Mouse (Mus musculus): ENCODE measurements around the gene Pcyox1. TPM values are rescaled to one million over a fixed set of nuclear protein-coding genes. Genes with fewer than 3 reads are reported as not detected.
A peak's percentile ranks its signal among the peaks of the same experiment; 100 is the strongest.

The Pcyox1 gene
- polyA plus RNA-seq, 1 experiment from 2014 or later, result 94.8 TPM

- no peak for TF ChIP-seq EP300 (optimal IDR thresholded peaks at IDR 0.05)
- TF ChIP-seq CTCF (IDR thresholded peaks at IDR 0.05; ENCODE audit: low read depth), result peak; percentile 69
- Histone ChIP-seq H3K4me1 (replicated peaks; ENCODE audit: control insufficient read depth, insufficient read depth) (no peaks in the 10 kb centered on the region), H3K36me3 (ENCODE audit: control insufficient read depth, insufficient read depth, low read length) (peaks cover 5% of the 10 kb centered on the region), H3K9ac (ENCODE audit: low read length) (peak within 1 kb of the TSS; percentile 88), H3K4me3 (ENCODE audit: low read depth, low read length) (peak within 1 kb of the TSS; percentile 72), H3K27ac (replicated peaks) (peak within 1 kb of the TSS; percentile 97), H3K4me2 (replicated peaks; ENCODE audit: low read depth) (peak within 1 kb of the TSS; percentile 85), H3K27me3 (ENCODE audit: control insufficient read depth, insufficient read depth, low read length) (no peaks in the 10 kb centered on the region), H3K9me3 (ENCODE audit: control insufficient read depth, low read length) (no peaks in the 10 kb centered on the region)
- DNase-seq (ENCODE audit: low spot score), result peak; percentile 96
- whole genome bisulfite sequencing, result under 1% methylated on average over 59 of the region's 59 CpGs
- ATAC-seq (ENCODE audit: low FRiP score, low TSS enrichment), result peak; percentile 93
Observed at GRCm38 (mm10) chr6:86438272-86439118, 41.5 kb upstream of the Pcyox1 start, which contains the start of gene C87436. TSS of gene C87436 (plus strand) at chr6:86438374.

- Histone ChIP-seq H3K27me3 (ENCODE audit: control insufficient read depth, insufficient read depth, low read length) (no peaks in the 10 kb centered on the region), H3K4me3 (ENCODE audit: low read depth, low read length) (peak overlapping the region; percentile 72), H3K4me2 (replicated peaks; ENCODE audit: low read depth) (peak overlapping the region; percentile 85), H3K27ac (replicated peaks) (peak overlapping the region; percentile 97), H3K9ac (ENCODE audit: low read length) (peak overlapping the region; percentile 88), H3K36me3 (ENCODE audit: control insufficient read depth, insufficient read depth, low read length) (peaks cover 4% of the 10 kb centered on the region; the same call in 1 of the 2 replicates), H3K4me1 (replicated peaks; ENCODE audit: control insufficient read depth, insufficient read depth) (no peaks in the 10 kb centered on the region), H3K9me3 (ENCODE audit: control insufficient read depth, low read length) (no peaks in the 10 kb centered on the region)
- peak; percentile 71 for DNase-seq (ENCODE audit: low spot score)
- peak; percentile 79 for ATAC-seq (ENCODE audit: low FRiP score, low TSS enrichment)
- 2% methylated on average over 14 of the region's 14 CpGs for WGBS
- TF ChIP-seq EP300 (optimal IDR thresholded peaks at IDR 0.05) (no peak), CTCF (IDR thresholded peaks at IDR 0.05; ENCODE audit: low read depth) (peak; percentile 77)
Observed at GRCm38 (mm10) chr6:86437711-86438110, 40.8 kb upstream of the Pcyox1 start.

DNA sequence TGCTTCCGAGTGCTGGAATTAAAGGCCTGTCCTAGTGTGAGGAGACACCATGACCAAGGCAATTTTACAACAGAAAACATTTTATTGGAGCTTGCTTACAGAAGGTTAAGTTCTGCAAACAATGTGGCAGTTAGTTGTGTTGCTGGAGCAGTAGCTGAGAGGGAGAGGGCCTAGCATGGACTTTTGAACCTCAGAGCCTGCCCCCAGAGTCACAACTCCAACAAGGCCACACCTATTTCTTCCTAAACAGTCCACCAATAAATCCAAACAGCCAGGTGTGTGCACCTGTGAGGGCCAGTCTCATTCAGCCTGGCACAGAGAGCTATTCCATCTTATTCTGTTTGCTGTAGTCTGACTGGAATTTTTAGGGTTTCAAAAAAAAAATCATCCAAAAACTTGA lies 36.7 kb upstream of the Pcyox1 start:
- H3K9me3 ChIP-seq (ENCODE audit: control insufficient read depth, low read length), result no peaks in the 10 kb centered on the region
- no peaks in the 10 kb centered on the region for H3K4me1 ChIP-seq (replicated peaks; ENCODE audit: control insufficient read depth, insufficient read depth)
- no peak overlapping the region for H3K9ac ChIP-seq (ENCODE audit: low read length)
- no peak for TF ChIP-seq CTCF (IDR thresholded peaks at IDR 0.05; ENCODE audit: low read depth)
- no peak for TF ChIP-seq EP300 (optimal IDR thresholded peaks at IDR 0.05)
- H3K4me2 ChIP-seq (replicated peaks; ENCODE audit: low read depth), result no peak overlapping the region
- no peaks in the 10 kb centered on the region for H3K27me3 ChIP-seq (ENCODE audit: control insufficient read depth, insufficient read depth, low read length)
- peaks cover 9% of the 10 kb centered on the region; the same call in 1 of the 2 replicates for H3K36me3 ChIP-seq (ENCODE audit: control insufficient read depth, insufficient read depth, low read length)
- no peak overlapping the region for H3K27ac ChIP-seq (replicated peaks)
- H3K4me3 ChIP-seq (ENCODE audit: low read depth, low read length), result no peak overlapping the region
- no peak for DNase-seq (ENCODE audit: low spot score)
- no peak for ATAC-seq (ENCODE audit: low FRiP score, low TSS enrichment)
- 86% methylated on average over 1 of the region's 1 CpGs for WGBS

DNA sequence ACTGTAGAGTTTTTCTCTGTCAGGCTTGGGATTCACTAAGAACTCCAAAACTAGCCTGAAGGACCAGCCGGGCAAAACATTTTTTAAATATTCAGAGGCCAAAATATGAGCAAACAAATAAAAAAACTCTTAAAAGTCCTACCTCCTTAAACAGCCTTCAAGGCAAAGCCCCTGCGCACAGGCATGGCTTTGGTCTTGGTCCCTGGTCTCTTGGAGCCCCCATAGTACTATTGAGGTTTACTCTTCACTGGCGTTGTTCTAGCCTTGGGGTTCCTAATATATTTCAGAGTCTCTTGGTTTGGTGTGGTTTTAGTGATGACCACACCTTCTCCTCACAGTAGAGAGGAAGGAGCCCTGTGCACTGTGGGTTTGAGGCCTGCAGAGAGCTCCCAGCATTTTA lies 34.6 kb upstream of the Pcyox1 start:
- no peaks in the 10 kb centered on the region for H3K9me3 ChIP-seq (ENCODE audit: control insufficient read depth, low read length)
- no peaks in the 10 kb centered on the region for H3K4me1 ChIP-seq (replicated peaks; ENCODE audit: control insufficient read depth, insufficient read depth)
- H3K36me3 ChIP-seq (ENCODE audit: control insufficient read depth, insufficient read depth, low read length), result peaks cover 17% of the 10 kb centered on the region
- WGBS, result 88% methylated on average over 3 of the region's 3 CpGs
- H3K4me3 ChIP-seq (ENCODE audit: low read depth, low read length), result no peak overlapping the region
- no peak overlapping the region for H3K27ac ChIP-seq (replicated peaks)
- no peak for ATAC-seq (ENCODE audit: low FRiP score, low TSS enrichment)
- no peaks in the 10 kb centered on the region for H3K27me3 ChIP-seq (ENCODE audit: control insufficient read depth, insufficient read depth, low read length)
- TF ChIP-seq CTCF (IDR thresholded peaks at IDR 0.05; ENCODE audit: low read depth), result no peak
- no peak for TF ChIP-seq EP300 (optimal IDR thresholded peaks at IDR 0.05)
- DNase-seq (ENCODE audit: low spot score), result no peak
- H3K9ac ChIP-seq (ENCODE audit: low read length), result no peak overlapping the region
- H3K4me2 ChIP-seq (replicated peaks; ENCODE audit: low read depth), result no peak overlapping the region

- 94% methylated on average over 1 of the region's 1 CpGs for WGBS
Observed at GRCm38 (mm10) chr6:86426358-86426757, 29.4 kb upstream of the Pcyox1 start, which contains the start of gene Gm44790. TSS of gene Gm44790 (plus strand) at chr6:86426658.

GRCm38 (mm10) chr6:86420491-86420890 lies 23.5 kb upstream of the Pcyox1 start:
- H3K9me3 ChIP-seq (ENCODE audit: control insufficient read depth, low read length), result no peaks in the 10 kb centered on the region
- no peak overlapping the region for H3K9ac ChIP-seq (ENCODE audit: low read length)
- no peaks in the 10 kb centered on the region for H3K27me3 ChIP-seq (ENCODE audit: control insufficient read depth, insufficient read depth, low read length)
- no peak overlapping the region for H3K27ac ChIP-seq (replicated peaks)
- no peaks in the 10 kb centered on the region for H3K4me1 ChIP-seq (replicated peaks; ENCODE audit: control insufficient read depth, insufficient read depth)
- peaks cover 24% of the 10 kb centered on the region for H3K36me3 ChIP-seq (ENCODE audit: control insufficient read depth, insufficient read depth, low read length)
- WGBS, result 71% methylated on average over 6 of the region's 6 CpGs
- H3K4me2 ChIP-seq (replicated peaks; ENCODE audit: low read depth), result no peak overlapping the region
- H3K4me3 ChIP-seq (ENCODE audit: low read depth, low read length), result no peak overlapping the region
- peak; percentile 69 for TF ChIP-seq CTCF (IDR thresholded peaks at IDR 0.05; ENCODE audit: low read depth)
- no peak for TF ChIP-seq EP300 (optimal IDR thresholded peaks at IDR 0.05)
- ATAC-seq (ENCODE audit: low FRiP score, low TSS enrichment) (no peak), DNase-seq (ENCODE audit: low spot score) (peak; percentile 40)

More at GRCm38 (mm10) chr6:86426358-86426757, 29.4 kb upstream of the Pcyox1 start, which contains the start of gene Gm44790:
- TF ChIP-seq EP300 (optimal IDR thresholded peaks at IDR 0.05) (no peak), CTCF (IDR thresholded peaks at IDR 0.05; ENCODE audit: low read depth) (no peak)
- Histone ChIP-seq H3K27ac (replicated peaks) (no peak within 1 kb of the TSS), H3K36me3 (ENCODE audit: control insufficient read depth, insufficient read depth, low read length) (peaks cover 14% of the 10 kb centered on the region), H3K9me3 (ENCODE audit: control insufficient read depth, low read length) (no peaks in the 10 kb centered on the region), H3K27me3 (ENCODE audit: control insufficient read depth, insufficient read depth, low read length) (no peaks in the 10 kb centered on the region), H3K4me3 (ENCODE audit: low read depth, low read length) (no peak within 1 kb of the TSS), H3K9ac (ENCODE audit: low read length) (no peak within 1 kb of the TSS), H3K4me1 (replicated peaks; ENCODE audit: control insufficient read depth, insufficient read depth) (no peaks in the 10 kb centered on the region), H3K4me2 (replicated peaks; ENCODE audit: low read depth) (no peak within 1 kb of the TSS)
- DNase-seq (ENCODE audit: low spot score), result no peak
- no peak for ATAC-seq (ENCODE audit: low FRiP score, low TSS enrichment)

All from stomach, postnatal 0 days (tissue).